Mouse (Mus musculus): ENCODE data around the gene Snta1. TPM values are rescaled to one million over a fixed set of nuclear protein-coding genes. Genes with fewer than 3 reads are reported as not detected.

Snta1 gene
- total and polyA plus RNA-seq, 2 experiments from 2014 or later: 66.9 to 139 TPM

- 94% methylated on average over 2 of the region's 2 CpGs for WGBS
- no peak for ATAC-seq (ENCODE audit: insufficient read depth, low read depth)
These were observed 45.1 kb upstream of the Snta1 start for GRCm38 (mm10) chr2:154452951-154453350.

DNA sequence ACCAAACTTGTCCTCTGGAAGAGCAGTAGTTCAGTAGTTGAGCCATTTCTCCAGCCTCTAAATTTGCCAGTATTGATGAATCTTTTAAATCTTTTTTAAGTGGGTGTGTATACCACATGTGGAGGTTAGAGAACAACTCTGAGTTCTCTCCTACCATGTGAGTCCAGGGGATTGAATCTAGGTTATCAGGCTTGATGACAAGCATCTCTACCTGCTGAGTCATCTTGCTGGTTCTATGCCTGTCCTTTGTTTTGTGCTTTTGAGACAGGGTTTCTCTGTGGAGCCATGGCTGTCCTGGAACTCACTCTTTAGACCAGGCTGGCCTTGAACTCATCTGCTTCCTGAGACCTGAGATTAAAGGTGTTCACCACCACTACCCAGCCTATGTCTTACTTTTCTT is 40.7 kb upstream of the Snta1 start:
- H3K9ac ChIP-seq (replicated peaks; ENCODE audit: low read depth, low read length): no peak overlapping the region
- no peak for DNase-seq (ENCODE audit: low spot score)

More at GRCm38 (mm10) chr2:154452951-154453350, 45.1 kb upstream of the Snta1 start:
- peaks cover 19% of the 10 kb centered on the region for H3K4me1 ChIP-seq (ENCODE audit: control insufficient read depth, insufficient read depth)
- H3K4me2 ChIP-seq (ENCODE audit: low read depth, low read length): no peak overlapping the region
- H3K27ac ChIP-seq (ENCODE audit: low read depth): no peak overlapping the region
- no peak for TF ChIP-seq CTCF (IDR thresholded peaks at IDR 0.05; ENCODE audit: low read depth)
- no peak for TF ChIP-seq EP300 (IDR thresholded peaks at IDR 0.05; ENCODE audit: low read depth)
- no peak overlapping the region for H3K9ac ChIP-seq (replicated peaks; ENCODE audit: low read depth, low read length)
- no peak overlapping the region for H3K4me3 ChIP-seq (ENCODE audit: low read depth, low read length)
- DNase-seq (ENCODE audit: low spot score): no peak
- no peaks in the 10 kb centered on the region for H3K9me3 ChIP-seq (replicated peaks; ENCODE audit: control insufficient read depth, low read length)
- H3K27me3 ChIP-seq (ENCODE audit: control insufficient read depth, insufficient read depth, low read length): no peaks in the 10 kb centered on the region
- H3K36me3 ChIP-seq (replicated peaks; ENCODE audit: control insufficient read depth, insufficient read depth, low read length): 0 out of 2 replicates have a peak, but pooled peaks cover 3% of the 10 kb centered on the region

DNA sequence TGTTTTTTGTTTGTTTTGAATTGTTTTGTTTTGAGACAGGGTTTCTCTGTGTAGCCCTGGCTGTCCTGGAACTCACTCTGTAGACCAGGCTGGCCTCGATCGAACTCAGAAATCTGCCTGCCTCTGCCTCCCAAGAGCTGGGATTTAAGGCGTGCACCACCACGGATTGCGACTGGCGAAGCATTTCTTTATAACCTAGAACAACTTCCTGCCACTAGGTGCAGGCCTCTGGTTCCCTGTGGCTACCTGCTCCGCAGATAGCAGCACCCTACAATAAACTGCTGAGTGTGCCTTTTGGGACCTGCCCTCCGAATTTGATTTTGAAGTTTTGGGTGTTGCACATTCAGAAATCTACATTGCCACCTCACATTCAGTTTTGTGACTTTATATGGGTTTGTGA is 39.9 kb upstream of the Snta1 start:
- no peaks in the 10 kb centered on the region for H3K27me3 ChIP-seq (ENCODE audit: control insufficient read depth, insufficient read depth, low read length)
- H3K36me3 ChIP-seq (replicated peaks; ENCODE audit: control insufficient read depth, insufficient read depth, low read length): 0 out of 2 replicates have a peak, but pooled peaks cover 6% of the 10 kb centered on the region
- DNase-seq (ENCODE audit: low spot score): no peak
- H3K4me1 ChIP-seq (ENCODE audit: control insufficient read depth, insufficient read depth): no peaks in the 10 kb centered on the region
- WGBS: 95% methylated on average over 8 of the region's 8 CpGs
- no peak overlapping the region for H3K4me3 ChIP-seq (ENCODE audit: low read depth, low read length)
- no peaks in the 10 kb centered on the region for H3K9me3 ChIP-seq (replicated peaks; ENCODE audit: control insufficient read depth, low read length)
- TF ChIP-seq CTCF (IDR thresholded peaks at IDR 0.05; ENCODE audit: low read depth) (no peak), EP300 (IDR thresholded peaks at IDR 0.05; ENCODE audit: low read depth) (no peak)
- no peak overlapping the region for H3K4me2 ChIP-seq (ENCODE audit: low read depth, low read length)
- no peak for ATAC-seq (ENCODE audit: insufficient read depth, low read depth)
- no peak overlapping the region for H3K27ac ChIP-seq (ENCODE audit: low read depth)
- H3K9ac ChIP-seq (replicated peaks; ENCODE audit: low read depth, low read length): no peak overlapping the region

More for the DNA sequence above, 40.7 kb upstream of the Snta1 start:
- H3K27me3 ChIP-seq (ENCODE audit: control insufficient read depth, insufficient read depth, low read length): no peaks in the 10 kb centered on the region
- no peaks in the 10 kb centered on the region for H3K9me3 ChIP-seq (replicated peaks; ENCODE audit: control insufficient read depth, low read length)
- H3K4me3 ChIP-seq (ENCODE audit: low read depth, low read length): no peak overlapping the region
- no peak overlapping the region for H3K4me2 ChIP-seq (ENCODE audit: low read depth, low read length)
- 0 out of 2 replicates have a peak, but pooled peaks cover 6% of the 10 kb centered on the region for H3K36me3 ChIP-seq (replicated peaks; ENCODE audit: control insufficient read depth, insufficient read depth, low read length)
- TF ChIP-seq CTCF (IDR thresholded peaks at IDR 0.05; ENCODE audit: low read depth): no peak
- no peak for TF ChIP-seq EP300 (IDR thresholded peaks at IDR 0.05; ENCODE audit: low read depth)
- no peaks in the 10 kb centered on the region for H3K4me1 ChIP-seq (ENCODE audit: control insufficient read depth, insufficient read depth)
- H3K27ac ChIP-seq (ENCODE audit: low read depth): no peak overlapping the region
- ATAC-seq (ENCODE audit: insufficient read depth, low read depth): no peak

DNA sequence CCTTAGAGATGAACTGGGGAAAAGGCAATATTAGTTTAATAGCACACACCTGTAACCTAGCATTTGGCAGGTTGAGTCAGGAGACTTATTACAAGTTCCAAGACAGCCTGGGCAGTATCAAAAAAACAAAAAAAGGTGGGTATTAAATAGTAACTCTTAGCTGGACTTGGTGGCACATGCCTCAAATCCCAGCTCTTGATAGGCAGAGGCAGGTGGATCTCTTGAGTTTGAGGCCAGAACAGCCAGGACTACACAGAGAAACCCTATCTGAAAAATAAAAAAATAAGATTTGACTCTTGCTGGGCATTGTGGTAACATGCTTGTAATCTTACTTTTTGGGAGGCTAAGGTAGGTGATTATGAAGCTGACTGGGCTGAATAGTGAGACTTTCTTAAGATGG is 32.6 kb upstream of the Snta1 start:
- Histone ChIP-seq H3K9me3 (replicated peaks; ENCODE audit: control insufficient read depth, low read length) (no peaks in the 10 kb centered on the region), H3K4me2 (ENCODE audit: low read depth, low read length) (no peak overlapping the region), H3K9ac (replicated peaks; ENCODE audit: low read depth, low read length) (0 out of 2 replicates have a peak overlapping the region, but pooled peaks have one; percentile 25), H3K36me3 (replicated peaks; ENCODE audit: control insufficient read depth, insufficient read depth, low read length) (no peaks in the 10 kb centered on the region), H3K4me1 (ENCODE audit: control insufficient read depth, insufficient read depth) (peaks cover 25% of the 10 kb centered on the region), H3K27ac (ENCODE audit: low read depth) (peak overlapping the region; percentile 64), H3K4me3 (ENCODE audit: low read depth, low read length) (no peak overlapping the region), H3K27me3 (ENCODE audit: control insufficient read depth, insufficient read depth, low read length) (no peaks in the 10 kb centered on the region)
- no peak for ATAC-seq (ENCODE audit: insufficient read depth, low read depth)
- TF ChIP-seq CTCF (IDR thresholded peaks at IDR 0.05; ENCODE audit: low read depth) (no peak), EP300 (IDR thresholded peaks at IDR 0.05; ENCODE audit: low read depth) (no peak)
- no peak for DNase-seq (ENCODE audit: low spot score)

- H3K27ac ChIP-seq (ENCODE audit: low read depth): peak overlapping the region; percentile 96
- peak overlapping the region; percentile 83 for H3K4me3 ChIP-seq (ENCODE audit: low read depth, low read length)
- WGBS: 10% methylated on average over 7 of the region's 7 CpGs
- no peak for DNase-seq (ENCODE audit: low spot score)
- peak overlapping the region; percentile 93 for H3K9ac ChIP-seq (replicated peaks; ENCODE audit: low read depth, low read length)
- H3K4me2 ChIP-seq (ENCODE audit: low read depth, low read length): peak overlapping the region; percentile 65
- TF ChIP-seq EP300 (IDR thresholded peaks at IDR 0.05; ENCODE audit: low read depth) (no peak), CTCF (IDR thresholded peaks at IDR 0.05; ENCODE audit: low read depth) (no peak)
- no peaks in the 10 kb centered on the region for H3K27me3 ChIP-seq (ENCODE audit: control insufficient read depth, insufficient read depth, low read length)
- no peaks in the 10 kb centered on the region for H3K36me3 ChIP-seq (replicated peaks; ENCODE audit: control insufficient read depth, insufficient read depth, low read length)
- no peaks in the 10 kb centered on the region for H3K9me3 ChIP-seq (replicated peaks; ENCODE audit: control insufficient read depth, low read length)
- ATAC-seq (ENCODE audit: insufficient read depth, low read depth): no peak
- peaks cover 25% of the 10 kb centered on the region for H3K4me1 ChIP-seq (ENCODE audit: control insufficient read depth, insufficient read depth)
These were observed 29.3 kb upstream of the Snta1 start for GRCm38 (mm10) chr2:154437191-154437527.

- peak; percentile 62 for ATAC-seq (ENCODE audit: insufficient read depth, low read depth)
These were observed 28.7 kb upstream of the Snta1 start, which contains the start of gene Cbfa2t2 for GRCm38 (mm10) chr2:154436458-154437190. Gene Cbfa2t2, plus strand, starts transcription at chr2:154436481.

More at GRCm38 (mm10) chr2:154436458-154437190, 28.7 kb upstream of the Snta1 start, which contains the start of gene Cbfa2t2:
- H3K27me3 ChIP-seq (ENCODE audit: control insufficient read depth, insufficient read depth, low read length): no peaks in the 10 kb centered on the region
- peak within 1 kb of the TSS; percentile 83 for H3K4me3 ChIP-seq (ENCODE audit: low read depth, low read length)
- H3K9me3 ChIP-seq (replicated peaks; ENCODE audit: control insufficient read depth, low read length): no peaks in the 10 kb centered on the region
- peak within 1 kb of the TSS; percentile 93 for H3K9ac ChIP-seq (replicated peaks; ENCODE audit: low read depth, low read length)
- peaks cover 25% of the 10 kb centered on the region for H3K4me1 ChIP-seq (ENCODE audit: control insufficient read depth, insufficient read depth)
- no peaks in the 10 kb centered on the region for H3K36me3 ChIP-seq (replicated peaks; ENCODE audit: control insufficient read depth, insufficient read depth, low read length)
- WGBS: under 1% methylated on average over 47 of the region's 70 CpGs
- H3K27ac ChIP-seq (ENCODE audit: low read depth): peak within 1 kb of the TSS; percentile 96
- peak within 1 kb of the TSS; percentile 65 for H3K4me2 ChIP-seq (ENCODE audit: low read depth, low read length)
- DNase-seq (ENCODE audit: low spot score): peak; percentile 47
- TF ChIP-seq EP300 (IDR thresholded peaks at IDR 0.05; ENCODE audit: low read depth) (peak; percentile 10; the same call in 1 of the 2 replicates), CTCF (IDR thresholded peaks at IDR 0.05; ENCODE audit: low read depth) (no peak)

Data from heart, postnatal 0 days (tissue).